Mouse (Mus musculus) forebrain, embryonic 12.5 days (tissue): Measurements from ENCODE around the gene Thap3. TPM values are rescaled to one million over a fixed set of nuclear protein-coding genes. Genes with fewer than 3 reads are reported as not detected.

ENCODE experiments used
- ATAC-seq: fragments of 200-750 bp; cut with Nextera tagmentation; 2 replicates; pipeline ENCODE4 v1.8.0; 2017; ENCODE audit warnings: moderate TSS enrichment; ENCODE audit not compliant: low FRiP score
- H3K27ac ChIP-seq: fragments of 300-500 bp; sonication (generic); 2 replicates; pipeline ENCODE4 v1.5.1; 2016; ENCODE audit warnings: mild to moderate bottlenecking
- H3K27me3 ChIP-seq: fragments of 300-500 bp; sonication (generic); 2 replicates; pipeline ENCODE4 v1.6.1; 2016; ENCODE audit warnings: mild to moderate bottlenecking
- H3K36me3 ChIP-seq: fragments of 300-500 bp; sonication (generic); replicated peaks from 2 replicates; pipeline ENCODE4 v1.6.1; 2016; ENCODE audit warnings: mild to moderate bottlenecking
- H3K4me1 ChIP-seq: fragments of 300-500 bp; sonication (generic); 2 replicates; pipeline ENCODE4 v1.6.1; 2016
- H3K4me2 ChIP-seq: fragments of 300-500 bp; sonication (generic); 2 replicates; pipeline ENCODE4 v1.6.1; 2016; ENCODE audit warnings: mild to moderate bottlenecking, moderate library complexity
- H3K4me3 ChIP-seq: fragments of 300-500 bp; sonication (generic); replicated peaks from 2 replicates; pipeline ENCODE4 v1.5.1; 2016; ENCODE audit warnings: mild to moderate bottlenecking
- H3K9ac ChIP-seq: fragments of 300-500 bp; sonication (generic); 2 replicates; pipeline ENCODE4 v1.6.1; 2016; ENCODE audit warnings: mild to moderate bottlenecking
- H3K9me3 ChIP-seq: fragments of 300-500 bp; sonication (generic); 2 replicates; pipeline ENCODE4 v1.6.1; 2016
- WGBS: fragments of 180-500 bp; shearing (Covaris S2); methylation state at CpG from one replicate; pipeline ENCODE4 v1.1.7; 2016; 5-methylcytosine and 5-hydroxymethylcytosine counted together
- polyA plus RNA-seq: library from polyadenylated mRNA; unstranded; fragments of >200 nt; fragmentation: Nextera tagmentation; extraction: Ambion mirVana; gene quantifications from 2 replicates; pipeline ENCODE4 v1.2.1, GENCODE M21; 2016

Thap3 gene
- polyA plus RNA-seq, 1 experiment from 2014 or later = 38.6 TPM

- no peak for ATAC-seq
- 72% methylated on average over 12 of the region's 12 CpGs for WGBS
- Histone ChIP-seq H3K27ac (no peak overlapping the region), H3K4me1 (peaks cover 21% of the 10 kb centered on the region), H3K27me3 (no peaks in the 10 kb centered on the region), H3K4me3 (no peak overlapping the region), H3K36me3 (peaks cover 63% of the 10 kb centered on the region), H3K4me2 (no peak overlapping the region), H3K9me3 (no peaks in the 10 kb centered on the region), H3K9ac (no peak overlapping the region)
These were observed 32.8 kb upstream of the Thap3 start for GRCm38 (mm10) chr4:152021568-152022097.

DNA sequence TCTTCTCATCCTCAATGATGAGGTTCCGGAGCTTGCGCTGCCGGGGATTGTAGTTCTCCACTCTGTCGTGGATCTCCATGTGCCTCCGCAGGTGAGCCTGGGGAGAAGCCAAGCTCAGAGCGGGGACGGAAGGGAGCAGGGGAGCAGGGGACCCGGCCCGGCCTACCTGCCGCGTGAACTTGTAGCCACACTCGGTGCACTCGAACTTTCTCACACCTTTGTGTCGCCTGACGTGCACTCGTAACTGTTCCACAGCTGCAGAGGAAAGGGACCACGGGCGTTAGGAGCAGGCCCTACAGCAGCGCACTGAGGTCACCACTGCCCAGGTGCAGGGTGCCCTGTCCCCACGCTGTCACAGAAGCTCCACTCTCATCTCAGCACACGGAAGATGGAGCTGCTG, 31.2 kb upstream of the Thap3 start:
- ATAC-seq = no peak
- peaks cover 74% of the 10 kb centered on the region for H3K36me3 ChIP-seq
- H3K27ac ChIP-seq = no peak overlapping the region
- WGBS = 92% methylated on average over 21 of the region's 21 CpGs
- H3K9me3 ChIP-seq = no peaks in the 10 kb centered on the region
- H3K27me3 ChIP-seq = no peaks in the 10 kb centered on the region
- H3K9ac ChIP-seq = no peak overlapping the region
- peaks cover 5% of the 10 kb centered on the region for H3K4me1 ChIP-seq
- H3K4me2 ChIP-seq = no peak overlapping the region
- no peak overlapping the region for H3K4me3 ChIP-seq

GRCm38 (mm10) chr4:152019073-152019472, 30.3 kb upstream of the Thap3 start:
- Histone ChIP-seq H3K4me2 (no peak overlapping the region), H3K4me3 (no peak overlapping the region), H3K36me3 (peaks cover 74% of the 10 kb centered on the region), H3K27ac (no peak overlapping the region), H3K27me3 (no peaks in the 10 kb centered on the region), H3K4me1 (no peaks in the 10 kb centered on the region), H3K9ac (no peak overlapping the region), H3K9me3 (no peaks in the 10 kb centered on the region)
- whole genome bisulfite sequencing = 83% methylated on average over 6 of the region's 6 CpGs
- ATAC-seq = no peak

DNA sequence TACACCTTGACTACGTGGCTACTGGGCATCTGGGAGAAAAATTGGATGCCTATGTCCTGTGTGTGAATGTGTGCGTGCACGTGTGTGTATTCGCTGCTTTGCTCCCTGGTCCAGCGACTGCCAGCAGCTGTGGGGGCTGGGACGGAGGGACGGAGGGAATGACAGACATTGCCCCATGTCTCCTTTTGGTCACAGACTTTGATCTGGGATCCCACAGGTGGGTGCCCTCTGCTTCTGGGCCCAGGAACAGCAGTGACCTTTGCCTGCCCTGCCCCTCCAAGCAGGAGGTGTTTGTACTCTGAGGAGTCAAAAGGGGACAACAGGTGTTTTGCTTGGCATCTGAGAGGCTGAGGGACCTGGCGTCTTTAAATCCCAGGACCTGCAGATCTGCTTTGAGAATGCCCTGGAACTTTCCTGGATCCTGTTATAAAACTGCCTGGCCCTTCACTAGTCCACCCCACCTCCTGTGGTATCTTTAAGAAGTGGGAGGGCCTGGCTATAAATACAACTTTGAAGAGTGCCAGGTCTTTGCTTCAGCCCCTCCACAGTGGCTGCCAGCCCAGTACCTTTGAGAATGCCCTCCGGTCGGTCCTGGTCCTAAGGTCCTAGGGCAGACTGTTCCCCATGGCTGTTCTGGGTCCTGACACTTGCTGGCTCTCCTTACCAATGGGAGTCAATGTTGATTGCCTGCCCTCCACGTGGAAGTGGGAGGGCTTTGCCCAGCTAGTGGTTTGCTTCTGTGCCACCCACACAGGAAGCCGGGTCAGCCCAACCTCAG, 24.4 kb upstream of the Thap3 start:
- H3K4me1 ChIP-seq = peaks cover 29% of the 10 kb centered on the region
- H3K27me3 ChIP-seq = peaks cover 30% of the 10 kb centered on the region
- H3K9me3 ChIP-seq = no peaks in the 10 kb centered on the region
- no peak for ATAC-seq
- WGBS = 86% methylated on average over 12 of the region's 12 CpGs
- no peak overlapping the region for H3K4me3 ChIP-seq
- H3K27ac ChIP-seq = no peak overlapping the region
- H3K9ac ChIP-seq = no peak overlapping the region; the same call in 1 of the 2 replicates
- peaks cover 24% of the 10 kb centered on the region for H3K36me3 ChIP-seq
- no peak overlapping the region for H3K4me2 ChIP-seq

DNA sequence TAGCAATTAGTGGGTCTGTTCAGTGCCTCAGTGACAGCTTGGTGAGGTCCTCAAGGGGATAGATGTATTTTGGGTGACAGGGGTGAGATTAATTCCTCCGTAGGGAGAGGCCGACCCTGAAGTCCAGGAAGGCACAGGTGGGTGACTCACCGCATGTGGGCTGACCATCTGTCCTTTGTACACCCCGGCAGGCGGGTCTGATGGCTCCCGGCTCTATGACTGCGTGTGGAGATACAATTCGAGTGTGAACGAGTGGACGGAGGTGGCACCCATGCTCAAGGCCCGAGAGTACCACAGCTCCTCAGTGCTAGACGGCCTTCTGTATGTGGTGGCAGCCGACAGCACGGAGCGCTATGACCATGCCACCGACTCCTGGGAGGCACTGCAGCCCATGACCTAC, 23.3 kb upstream of the Thap3 start:
- H3K4me3 ChIP-seq = no peak overlapping the region
- peaks cover 41% of the 10 kb centered on the region for H3K27me3 ChIP-seq
- ATAC-seq = no peak
- no peaks in the 10 kb centered on the region for H3K9me3 ChIP-seq
- peaks cover 19% of the 10 kb centered on the region for H3K36me3 ChIP-seq
- no peak overlapping the region for H3K9ac ChIP-seq
- H3K27ac ChIP-seq = no peak overlapping the region
- 89% methylated on average over 16 of the region's 16 CpGs for WGBS
- H3K4me2 ChIP-seq = no peak overlapping the region
- H3K4me1 ChIP-seq = peaks cover 40% of the 10 kb centered on the region

- 77% methylated on average over 8 of the region's 8 CpGs for WGBS
- Histone ChIP-seq H3K4me3 (peak overlapping the region; percentile 71), H3K36me3 (peaks cover 15% of the 10 kb centered on the region), H3K4me1 (peaks cover 40% of the 10 kb centered on the region), H3K27me3 (peaks cover 49% of the 10 kb centered on the region), H3K9me3 (no peaks in the 10 kb centered on the region), H3K27ac (no peak overlapping the region), H3K9ac (0 out of 2 replicates have a peak overlapping the region, but pooled peaks have one; percentile 65), H3K4me2 (peak overlapping the region; percentile 100)
- ATAC-seq = no peak
These were observed 22.5 kb upstream of the Thap3 start for GRCm38 (mm10) chr4:152011171-152011760.

GRCm38 (mm10) chr4:152010707-152011134, 21.9 kb upstream of the Thap3 start:
- H3K4me3 ChIP-seq = peak overlapping the region; percentile 71
- peak overlapping the region; percentile 100 for H3K4me2 ChIP-seq
- 0 out of 2 replicates have a peak overlapping the region, but pooled peaks have one; percentile 65 for H3K9ac ChIP-seq
- no peak for ATAC-seq
- H3K9me3 ChIP-seq = no peaks in the 10 kb centered on the region
- H3K27ac ChIP-seq = no peak overlapping the region
- H3K4me1 ChIP-seq = peaks cover 40% of the 10 kb centered on the region
- WGBS = 7% methylated on average over 13 of the region's 13 CpGs
- peaks cover 51% of the 10 kb centered on the region for H3K27me3 ChIP-seq
- H3K36me3 ChIP-seq = peaks cover 12% of the 10 kb centered on the region

GRCm38 (mm10) chr4:152010091-152010706, 21.4 kb upstream of the Thap3 start:
- 1% methylated on average over 10 of the region's 10 CpGs for WGBS
- Histone ChIP-seq H3K27ac (0 out of 2 replicates have a peak overlapping the region, but pooled peaks have one; percentile 8), H3K4me1 (peaks cover 40% of the 10 kb centered on the region), H3K36me3 (peaks cover 7% of the 10 kb centered on the region), H3K27me3 (peaks cover 51% of the 10 kb centered on the region), H3K4me2 (peak overlapping the region; percentile 100), H3K9me3 (no peaks in the 10 kb centered on the region), H3K9ac (peak overlapping the region; percentile 65; the same call in 1 of the 2 replicates), H3K4me3 (peak overlapping the region; percentile 71)
- ATAC-seq = no peak

DNA sequence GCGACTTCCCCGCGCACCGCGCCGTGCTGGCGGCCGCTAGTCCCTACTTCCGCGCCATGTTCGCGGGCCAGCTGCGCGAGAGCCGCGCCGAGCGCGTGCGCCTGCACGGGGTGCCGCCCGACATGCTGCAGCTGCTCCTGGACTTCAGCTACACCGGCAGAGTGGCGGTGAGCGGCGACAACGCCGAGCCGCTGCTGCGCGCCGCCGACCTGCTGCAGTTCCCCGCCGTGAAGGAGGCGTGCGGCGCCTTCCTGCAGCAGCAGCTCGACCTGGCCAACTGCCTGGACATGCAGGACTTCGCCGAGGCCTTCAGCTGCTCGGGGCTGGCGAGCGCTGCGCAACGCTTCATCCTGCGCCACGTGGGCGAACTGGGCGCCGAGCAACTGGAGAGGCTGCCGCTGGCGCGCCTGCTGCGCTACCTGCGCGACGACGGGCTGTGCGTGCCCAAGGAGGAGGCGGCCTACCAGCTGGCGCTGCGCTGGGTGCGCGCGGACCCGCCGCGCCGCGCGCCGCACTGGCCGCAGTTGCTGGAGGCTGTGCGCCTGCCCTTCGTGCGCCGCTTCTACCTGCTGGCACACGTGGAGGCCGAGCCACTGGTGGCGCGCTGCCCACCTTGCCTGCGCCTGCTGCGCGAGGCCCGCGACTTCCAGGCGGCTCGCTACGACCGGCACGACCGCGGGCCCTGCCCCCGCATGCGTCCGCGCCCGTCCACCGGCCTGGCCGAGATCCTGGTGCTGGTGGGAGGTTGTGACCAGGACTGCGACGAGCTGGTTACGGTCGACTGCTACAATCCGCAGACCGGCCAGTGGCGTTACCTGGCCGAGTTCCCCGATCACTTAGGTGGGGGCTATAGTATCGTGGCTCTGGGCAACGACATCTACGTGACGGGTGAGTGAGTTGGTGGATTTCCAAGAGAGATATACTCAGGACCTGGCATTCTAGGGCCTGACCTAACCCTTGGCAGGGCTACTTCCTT, 20.6 kb upstream of the Thap3 start:
- ATAC-seq = peak; percentile 81
- WGBS = under 1% methylated on average over 113 of the region's 115 CpGs
- H3K4me3 ChIP-seq = peak overlapping the region; percentile 71
- peak overlapping the region; percentile 65 for H3K9ac ChIP-seq
- peak overlapping the region; percentile 71 for H3K27ac ChIP-seq
- peaks cover 51% of the 10 kb centered on the region for H3K27me3 ChIP-seq
- peaks cover 40% of the 10 kb centered on the region for H3K4me1 ChIP-seq
- H3K36me3 ChIP-seq = peaks cover 2% of the 10 kb centered on the region; the same call in 1 of the 2 replicates
- H3K9me3 ChIP-seq = no peaks in the 10 kb centered on the region
- H3K4me2 ChIP-seq = peak overlapping the region; percentile 100

GRCm38 (mm10) chr4:152008622-152009075, 19.9 kb upstream of the Thap3 start, which contains the start of gene Klhl21:
Klhl21 (plus strand) TSS chr4:152008803.
- peaks cover 40% of the 10 kb centered on the region for H3K4me1 ChIP-seq
- H3K9me3 ChIP-seq = no peaks in the 10 kb centered on the region
- H3K27me3 ChIP-seq = peaks cover 51% of the 10 kb centered on the region
- ATAC-seq = peak; percentile 88
- WGBS = under 1% methylated on average over 44 of the region's 45 CpGs
- H3K36me3 ChIP-seq = 0 out of 2 replicates have a peak, but pooled peaks cover 2% of the 10 kb centered on the region
- H3K4me3 ChIP-seq = peak within 1 kb of the TSS; percentile 71
- H3K9ac ChIP-seq = peak within 1 kb of the TSS; percentile 65
- H3K27ac ChIP-seq = peak within 1 kb of the TSS; percentile 71
- peak within 1 kb of the TSS; percentile 100 for H3K4me2 ChIP-seq

DNA sequence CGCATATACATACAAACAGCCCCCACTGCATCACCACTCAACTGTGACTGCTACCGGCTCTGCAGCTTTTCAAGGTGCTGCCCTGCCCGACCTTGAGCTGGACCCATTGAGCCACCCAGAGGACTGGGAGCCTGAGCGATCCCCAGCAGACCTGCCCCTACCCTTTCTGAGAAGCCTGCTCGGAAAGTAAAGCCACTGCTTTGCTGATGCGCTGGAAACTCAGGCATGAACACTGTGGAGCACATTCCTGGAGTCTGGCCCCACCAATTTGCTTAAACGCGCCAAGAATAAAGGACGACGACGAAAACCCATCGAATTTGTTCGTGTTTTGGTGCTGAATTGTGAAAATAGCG, 19.3 kb upstream of the Thap3 start:
- H3K27me3 ChIP-seq = peaks cover 51% of the 10 kb centered on the region
- H3K9ac ChIP-seq = no peak overlapping the region
- 2% methylated on average over 14 of the region's 14 CpGs for WGBS
- 0 out of 2 replicates have a peak, but pooled peaks cover 2% of the 10 kb centered on the region for H3K36me3 ChIP-seq
- H3K4me1 ChIP-seq = peaks cover 40% of the 10 kb centered on the region
- H3K9me3 ChIP-seq = no peaks in the 10 kb centered on the region
- ATAC-seq = no peak
- H3K4me2 ChIP-seq = peak overlapping the region; percentile 100
- H3K4me3 ChIP-seq = peak overlapping the region; percentile 71
- no peak overlapping the region for H3K27ac ChIP-seq
